Mouse (Mus musculus) erythroblast, embryonic 14.5 days (primary cell): ENCODE measurements around the gene Shcbp1.

Experiments used
- GATA1 ChIP-seq: IDR thresholded peaks from 2 replicates; pipeline ENCODE4 v1.6.1; 2012; ENCODE audit warnings: low read length, inconsistent platforms, mixed read lengths
- TAL1 ChIP-seq: IDR thresholded peaks from 3 replicates; pipeline ENCODE4 v1.6.1; 2012; ENCODE audit warnings: low read length, inconsistent platforms, mixed read lengths

GRCm38 (mm10) chr8:4808831-4809230, 29.5 kb upstream of the Shcbp1 start:
- TF ChIP-seq TAL1, result no peak
- TF ChIP-seq GATA1, result no peak
